Mouse (Mus musculus) neural tube, embryonic 12.5 days (tissue): ENCODE measurements around the gene Ndufa11. TPM values are rescaled to one million over a fixed set of nuclear protein-coding genes. Genes with fewer than 3 reads are reported as not detected.
A peak's percentile ranks its signal among the peaks of the same experiment; 100 is the strongest.

Experiments used
- ATAC-seq: fragments of 200-750 bp; cut with Nextera tagmentation; 2 replicates; pipeline ENCODE4 v1.8.0; 2017; ENCODE audit warnings: low read depth, mild to moderate bottlenecking, moderate TSS enrichment, moderate library complexity; ENCODE audit not compliant: low FRiP score
- H3K27ac ChIP-seq: fragments of 300-500 bp; sonication (generic); 2 replicates; pipeline ENCODE4 v1.5.1; 2016
- H3K27me3 ChIP-seq: fragments of 300-500 bp; sonication (generic); replicated peaks from 2 replicates; pipeline ENCODE4 v1.6.1; 2016; ENCODE audit warnings: mild to moderate bottlenecking
- H3K36me3 ChIP-seq: fragments of 300-500 bp; sonication (generic); 2 replicates; pipeline ENCODE4 v1.6.1; 2016; ENCODE audit warnings: mild to moderate bottlenecking
- H3K4me1 ChIP-seq: fragments of 300-500 bp; sonication (generic); 2 replicates; pipeline ENCODE4 v1.6.1; 2016
- H3K4me2 ChIP-seq: fragments of 300-500 bp; sonication (generic); replicated peaks from 2 replicates; pipeline ENCODE4 v1.6.1; 2016; ENCODE audit warnings: mild to moderate bottlenecking
- H3K4me3 ChIP-seq: fragments of 300-500 bp; sonication (generic); 2 replicates; pipeline ENCODE4 v1.5.1; 2016
- H3K9ac ChIP-seq: fragments of 300-500 bp; sonication (generic); 2 replicates; pipeline ENCODE4 v1.6.1; 2016; ENCODE audit warnings: mild to moderate bottlenecking
- H3K9me3 ChIP-seq: fragments of 300-500 bp; sonication (generic); 2 replicates; pipeline ENCODE4 v1.6.1; 2016; ENCODE audit warnings: mild to moderate bottlenecking
- WGBS: fragments of 180-500 bp; shearing (Covaris S2); methylation state at CpG from one replicate; pipeline ENCODE4 v1.1.7; 2016; 5-methylcytosine and 5-hydroxymethylcytosine counted together
- polyA plus RNA-seq: library from polyadenylated mRNA; unstranded; fragments of >200 nt; fragmentation: Nextera tagmentation; extraction: Ambion mirVana; gene quantifications from 2 replicates; pipeline ENCODE4 v1.2.1, GENCODE M21; 2016

Ndufa11 gene
- polyA plus RNA-seq, 1 experiment from 2014 or later: 404 TPM

- Histone ChIP-seq H3K27ac (no peak overlapping the region), H3K9ac (no peak overlapping the region), H3K27me3 (no peaks in the 10 kb centered on the region; the same call in 1 of the 2 replicates), H3K36me3 (peaks cover 38% of the 10 kb centered on the region), H3K9me3 (0 out of 2 replicates have a peak, but pooled peaks cover 4% of the 10 kb centered on the region), H3K4me3 (no peak overlapping the region), H3K4me1 (peaks cover 30% of the 10 kb centered on the region), H3K4me2 (no peak overlapping the region)
- ATAC-seq: no peak
- WGBS: 88% methylated on average over 11 of the region's 11 CpGs
Observed at GRCm38 (mm10) chr17:56723419-56724161, 6.0 kb downstream of the Ndufa11 start.

GRCm38 (mm10) chr17:56727029-56727649, 9.6 kb downstream of the Ndufa11 start:
- Histone ChIP-seq H3K9ac (no peak overlapping the region), H3K4me3 (no peak overlapping the region), H3K27ac (no peak overlapping the region), H3K4me2 (no peak overlapping the region), H3K27me3 (no peaks in the 10 kb centered on the region; the same call in 1 of the 2 replicates), H3K4me1 (peaks cover 16% of the 10 kb centered on the region), H3K9me3 (0 out of 2 replicates have a peak, but pooled peaks cover 4% of the 10 kb centered on the region), H3K36me3 (peaks cover 23% of the 10 kb centered on the region)
- 9% methylated on average over 7 of the region's 7 CpGs for WGBS
- 0 out of 2 replicates have a peak, but pooled peaks have one; percentile 11 for ATAC-seq

- Histone ChIP-seq H3K9ac (no peak overlapping the region), H3K36me3 (peaks cover 19% of the 10 kb centered on the region), H3K4me2 (no peak overlapping the region), H3K9me3 (0 out of 2 replicates have a peak, but pooled peaks cover 4% of the 10 kb centered on the region), H3K27me3 (no peaks in the 10 kb centered on the region; the same call in 1 of the 2 replicates), H3K27ac (no peak overlapping the region), H3K4me3 (no peak overlapping the region), H3K4me1 (peaks cover 16% of the 10 kb centered on the region)
- WGBS: 10% methylated on average over 12 of the region's 12 CpGs
- ATAC-seq: no peak
Observed at GRCm38 (mm10) chr17:56727659-56728058, 10.1 kb downstream of the Ndufa11 start.

GRCm38 (mm10) chr17:56728117-56728516, 10.6 kb downstream of the Ndufa11 start:
- Histone ChIP-seq H3K9me3 (0 out of 2 replicates have a peak, but pooled peaks cover 4% of the 10 kb centered on the region), H3K36me3 (peaks cover 15% of the 10 kb centered on the region), H3K9ac (no peak overlapping the region), H3K27me3 (peaks cover 1% of the 10 kb centered on the region), H3K4me2 (no peak overlapping the region), H3K4me1 (peaks cover 16% of the 10 kb centered on the region), H3K27ac (no peak overlapping the region), H3K4me3 (no peak overlapping the region)
- ATAC-seq: no peak
- 28% methylated on average over 12 of the region's 12 CpGs for WGBS

- 47% methylated on average over 6 of the region's 6 CpGs for WGBS
- H3K4me3 ChIP-seq: no peak overlapping the region
- H3K9ac ChIP-seq: no peak overlapping the region
- peaks cover 16% of the 10 kb centered on the region for H3K4me1 ChIP-seq
- H3K27ac ChIP-seq: no peak overlapping the region
- H3K36me3 ChIP-seq: peaks cover 4% of the 10 kb centered on the region; the same call in 1 of the 2 replicates
- 0 out of 2 replicates have a peak, but pooled peaks cover 4% of the 10 kb centered on the region for H3K9me3 ChIP-seq
- no peak overlapping the region for H3K4me2 ChIP-seq
- peaks cover 3% of the 10 kb centered on the region for H3K27me3 ChIP-seq
- ATAC-seq: no peak
Observed at GRCm38 (mm10) chr17:56729151-56729550, 11.6 kb downstream of the Ndufa11 start.

- Histone ChIP-seq H3K4me2 (no peak overlapping the region), H3K9me3 (0 out of 2 replicates have a peak, but pooled peaks cover 4% of the 10 kb centered on the region), H3K9ac (no peak overlapping the region), H3K4me3 (no peak overlapping the region), H3K36me3 (0 out of 2 replicates have a peak, but pooled peaks cover 3% of the 10 kb centered on the region), H3K27ac (no peak overlapping the region), H3K4me1 (peaks cover 16% of the 10 kb centered on the region), H3K27me3 (peaks cover 3% of the 10 kb centered on the region)
- WGBS: 57% methylated on average over 2 of the region's 2 CpGs
- no peak for ATAC-seq
Observed at GRCm38 (mm10) chr17:56729656-56730055, 12.1 kb downstream of the Ndufa11 start.

GRCm38 (mm10) chr17:56736534-56736933, 19.0 kb downstream of the Ndufa11 start:
- WGBS: 45% methylated on average over 8 of the region's 8 CpGs
- H3K4me2 ChIP-seq: no peak overlapping the region
- no peaks in the 10 kb centered on the region for H3K36me3 ChIP-seq
- no peaks in the 10 kb centered on the region for H3K4me1 ChIP-seq
- peaks cover 3% of the 10 kb centered on the region; the same call in 1 of the 2 replicates for H3K27me3 ChIP-seq
- no peak overlapping the region for H3K4me3 ChIP-seq
- H3K9ac ChIP-seq: no peak overlapping the region
- H3K9me3 ChIP-seq: no peaks in the 10 kb centered on the region
- no peak for ATAC-seq
- no peak overlapping the region for H3K27ac ChIP-seq

- H3K36me3 ChIP-seq: no peaks in the 10 kb centered on the region
- H3K9me3 ChIP-seq: no peaks in the 10 kb centered on the region
- no peak overlapping the region for H3K4me3 ChIP-seq
- H3K27ac ChIP-seq: no peak overlapping the region
- peaks cover 1% of the 10 kb centered on the region; the same call in 1 of the 2 replicates for H3K27me3 ChIP-seq
- H3K4me2 ChIP-seq: no peak overlapping the region
- ATAC-seq: no peak
- H3K4me1 ChIP-seq: no peaks in the 10 kb centered on the region
- H3K9ac ChIP-seq: no peak overlapping the region
- 87% methylated on average over 10 of the region's 10 CpGs for WGBS
Observed at GRCm38 (mm10) chr17:56738221-56738620, 20.7 kb downstream of the Ndufa11 start.

- no peak overlapping the region for H3K4me3 ChIP-seq
- H3K4me1 ChIP-seq: no peaks in the 10 kb centered on the region
- no peak overlapping the region for H3K9ac ChIP-seq
- 83% methylated on average over 17 of the region's 17 CpGs for WGBS
- H3K27ac ChIP-seq: no peak overlapping the region
- ATAC-seq: no peak
- H3K36me3 ChIP-seq: no peaks in the 10 kb centered on the region
- no peaks in the 10 kb centered on the region for H3K27me3 ChIP-seq
- H3K4me2 ChIP-seq: no peak overlapping the region
- H3K9me3 ChIP-seq: no peaks in the 10 kb centered on the region
Observed at GRCm38 (mm10) chr17:56740118-56740787, 22.7 kb downstream of the Ndufa11 start.

- H3K9me3 ChIP-seq: no peaks in the 10 kb centered on the region
- ATAC-seq: no peak
- no peaks in the 10 kb centered on the region for H3K36me3 ChIP-seq
- no peaks in the 10 kb centered on the region for H3K4me1 ChIP-seq
- H3K27me3 ChIP-seq: no peaks in the 10 kb centered on the region
- no peak overlapping the region for H3K4me3 ChIP-seq
- 81% methylated on average over 17 of the region's 17 CpGs for WGBS
- no peak overlapping the region for H3K27ac ChIP-seq
- H3K9ac ChIP-seq: no peak overlapping the region
- no peak overlapping the region for H3K4me2 ChIP-seq
Observed at GRCm38 (mm10) chr17:56740788-56741160, 23.2 kb downstream of the Ndufa11 start.

GRCm38 (mm10) chr17:56744173-56744572, 26.6 kb downstream of the Ndufa11 start:
- ATAC-seq: no peak
- no peaks in the 10 kb centered on the region for H3K27me3 ChIP-seq
- no peaks in the 10 kb centered on the region for H3K36me3 ChIP-seq
- no peak overlapping the region for H3K4me3 ChIP-seq
- H3K27ac ChIP-seq: no peak overlapping the region
- WGBS: 70% methylated on average over 5 of the region's 5 CpGs
- H3K4me1 ChIP-seq: no peaks in the 10 kb centered on the region
- H3K9ac ChIP-seq: no peak overlapping the region
- H3K4me2 ChIP-seq: no peak overlapping the region
- H3K9me3 ChIP-seq: no peaks in the 10 kb centered on the region
